Mouse (Mus musculus) right cerebral cortex, postnatal 10 days (tissue): ENCODE measurements at regions not wholly inside any gene's neighbourhood (a gene's known extent, or its start where the extent isn't known, plus 50 kb on each side); places are given as distances from the start of the nearest gene placed in this dataset.

Source experiments
- DNase-seq, 2 experiments: peaks; one replicate each; pipeline ENCODE4 v3.0.0; 2021; ENCODE audit warnings: low spot score in 2 of 2

GRCm38 (mm10) chr3:123754011-123754610 lies 63.5 kb upstream of the Ndst3 start:
- DNase-seq: peak in 1 of 2 experiments; percentile 43

- DNase-seq: no peak
These were observed 64.3 kb upstream of the Ndst3 start for GRCm38 (mm10) chr3:123754927-123755326.

- no peak for DNase-seq
These were observed 75.4 kb upstream of the Ndst3 start for GRCm38 (mm10) chr3:123765911-123766556.

- no peak for DNase-seq
These were observed 75.9 kb upstream of the Ndst3 start for GRCm38 (mm10) chr3:123766557-123766913.

GRCm38 (mm10) chr3:123780507-123780906 lies 89.9 kb upstream of the Ndst3 start:
- DNase-seq: no peak

- no peak for DNase-seq
These were observed 90.9 kb upstream of the Ndst3 start for GRCm38 (mm10) chr3:123781581-123781980.

- DNase-seq: no peak
These were observed 93.5 kb upstream of the Ndst3 start for GRCm38 (mm10) chr3:123784127-123784526.

GRCm38 (mm10) chr3:123794011-123794410 lies 103.4 kb upstream of the Ndst3 start:
- no peak for DNase-seq

- no peak for DNase-seq
These were observed 114.7 kb upstream of the Ndst3 start for GRCm38 (mm10) chr3:123805338-123805737.

GRCm38 (mm10) chr3:123806050-123806449 lies 115.4 kb upstream of the Ndst3 start:
- DNase-seq: no peak

GRCm38 (mm10) chr3:123806546-123806945 lies 115.9 kb upstream of the Ndst3 start:
- no peak for DNase-seq

GRCm38 (mm10) chr3:123810018-123810942 lies 119.6 kb upstream of the Ndst3 start:
- DNase-seq: no peak

GRCm38 (mm10) chr3:123810943-123811499 lies 120.4 kb upstream of the Ndst3 start:
- DNase-seq: no peak

- DNase-seq: no peak
These were observed 138.1 kb upstream of the Ndst3 start for GRCm38 (mm10) chr3:123828790-123829189.

GRCm38 (mm10) chr3:123838385-123839170 lies 147.9 kb upstream of the Ndst3 start:
- DNase-seq: no peak

GRCm38 (mm10) chr3:123846554-123846953 lies 155.9 kb upstream of the Ndst3 start:
- no peak for DNase-seq

- no peak for DNase-seq
These were observed 158.0 kb upstream of the Ndst3 start for GRCm38 (mm10) chr3:123848663-123849062.

- DNase-seq: no peak
These were observed 162.2 kb upstream of the Ndst3 start for GRCm38 (mm10) chr3:123852889-123853288.

- no peak for DNase-seq
These were observed 183.1 kb upstream of the Ndst3 start for GRCm38 (mm10) chr3:123873709-123874108.

- no peak for DNase-seq
These were observed 203.0 kb upstream of the Ndst3 start for GRCm38 (mm10) chr3:123893691-123894090.

GRCm38 (mm10) chr3:123905928-123906721 lies 215.5 kb upstream of the Ndst3 start:
- no peak for DNase-seq
